Mouse (Mus musculus): ENCODE measurements around the gene Mybbp1a. TPM values are rescaled to one million over a fixed set of nuclear protein-coding genes. Genes with fewer than 3 reads are reported as not detected.

The Mybbp1a gene
- polyA plus RNA-seq, 1 experiment = 71.3 TPM

DNA sequence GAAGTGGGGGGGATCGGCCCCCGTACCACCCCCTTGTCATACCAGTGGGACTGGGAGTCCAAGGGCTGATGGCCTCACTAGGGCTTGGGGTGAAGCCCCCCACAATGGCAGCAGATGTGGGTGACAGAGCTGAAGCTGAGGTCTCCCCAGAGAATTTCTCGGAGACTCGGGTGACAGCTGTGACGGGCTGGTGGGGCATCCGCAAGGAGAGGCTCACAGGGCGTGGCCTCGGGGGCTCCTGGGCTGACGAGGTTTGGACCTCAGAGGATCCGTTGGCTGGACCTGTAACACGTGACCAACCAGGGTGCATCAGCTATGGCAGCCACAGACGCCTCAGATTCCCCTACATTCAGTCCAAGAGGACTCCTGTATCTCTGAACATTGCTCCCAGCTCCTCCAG is 38.2 kb upstream of the Mybbp1a start:
- peaks cover 87% of the 10 kb centered on the region for H3K27me3 ChIP-seq (replicated peaks)
- H3K9me3 ChIP-seq = peaks cover 7% of the 10 kb centered on the region
- no peak overlapping the region for H3K4me3 ChIP-seq (replicated peaks)
- no peaks in the 10 kb centered on the region for H3K4me1 ChIP-seq
- no peaks in the 10 kb centered on the region for H3K36me3 ChIP-seq (replicated peaks; ENCODE audit: low read length)
- TF ChIP-seq GATA1 (IDR thresholded peaks at IDR 0.05; ENCODE audit: borderline replicate concordance, low read length) (no peak), FLI1 (IDR thresholded peaks at IDR 0.05; ENCODE audit: low read length) (no peak)

DNA sequence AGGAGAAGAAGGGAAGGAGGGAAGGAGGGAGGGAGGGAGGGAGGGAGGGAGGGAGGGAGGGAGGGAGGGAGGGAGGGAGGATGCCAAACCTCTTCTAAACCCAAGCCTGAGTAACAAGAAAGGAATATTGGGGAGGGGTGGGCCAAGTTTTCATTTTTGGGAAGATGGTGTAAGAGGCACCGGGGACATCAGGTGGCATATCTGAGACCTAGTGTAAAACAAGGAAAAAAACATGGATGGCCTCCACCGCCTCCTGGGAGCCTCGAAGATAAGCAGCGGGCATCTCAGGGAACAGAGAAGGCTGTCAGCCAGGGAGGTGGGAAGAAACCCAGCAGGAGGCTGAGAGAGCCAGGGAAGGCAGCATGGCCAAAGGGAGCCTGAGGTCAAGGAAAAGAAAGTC is 35.6 kb upstream of the Mybbp1a start:
- Histone ChIP-seq H3K4me1 (peaks cover 3% of the 10 kb centered on the region; the same call in 1 of the 2 replicates), H3K27me3 (replicated peaks) (peaks cover 94% of the 10 kb centered on the region)
- TF ChIP-seq GATA1 (IDR thresholded peaks at IDR 0.05; ENCODE audit: borderline replicate concordance, low read length) = no peak
- no peak for TF ChIP-seq FLI1 (IDR thresholded peaks at IDR 0.05; ENCODE audit: low read length)

DNA sequence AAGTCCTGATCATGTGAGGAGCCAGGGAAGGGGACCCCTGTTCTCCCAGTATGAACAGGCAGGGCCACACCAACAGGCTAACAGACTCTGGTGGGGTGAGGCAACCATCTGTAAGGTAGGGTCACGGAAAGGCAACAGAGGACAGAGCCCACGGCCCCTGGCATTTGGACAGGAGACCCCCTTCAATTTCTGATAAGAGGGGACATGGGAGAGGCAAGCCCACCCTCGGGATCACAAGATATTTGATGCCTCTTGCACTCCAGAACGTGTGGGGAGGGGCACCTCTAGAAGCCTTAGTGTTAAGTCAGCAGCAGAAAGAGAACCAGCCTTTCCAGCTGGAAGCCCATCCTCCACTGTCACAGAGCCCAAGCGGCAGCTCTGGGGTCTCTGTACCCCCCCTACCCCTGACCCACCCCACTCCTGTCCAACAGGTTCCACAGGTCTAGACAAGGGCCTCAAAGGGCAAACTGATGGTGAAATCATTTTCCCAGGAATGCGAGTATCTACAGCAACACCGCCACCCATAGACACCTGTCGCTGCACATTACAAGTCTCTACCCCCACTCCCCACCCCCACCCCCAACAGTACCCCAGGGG is 35.0 kb upstream of the Mybbp1a start:
- Histone ChIP-seq H3K9me3 (no peaks in the 10 kb centered on the region), H3K4me3 (replicated peaks) (no peak overlapping the region), H3K27me3 (replicated peaks) (peaks cover 94% of the 10 kb centered on the region), H3K36me3 (replicated peaks; ENCODE audit: low read length) (no peaks in the 10 kb centered on the region), H3K4me1 (peaks cover 9% of the 10 kb centered on the region)
- no peak for TF ChIP-seq FLI1 (IDR thresholded peaks at IDR 0.05; ENCODE audit: low read length)
- TF ChIP-seq GATA1 (IDR thresholded peaks at IDR 0.05; ENCODE audit: borderline replicate concordance, low read length) = no peak

More for the DNA sequence above, 35.6 kb upstream of the Mybbp1a start:
- Histone ChIP-seq H3K36me3 (replicated peaks; ENCODE audit: low read length) (no peaks in the 10 kb centered on the region), H3K4me3 (replicated peaks) (no peak overlapping the region), H3K9me3 (no peaks in the 10 kb centered on the region)

DNA sequence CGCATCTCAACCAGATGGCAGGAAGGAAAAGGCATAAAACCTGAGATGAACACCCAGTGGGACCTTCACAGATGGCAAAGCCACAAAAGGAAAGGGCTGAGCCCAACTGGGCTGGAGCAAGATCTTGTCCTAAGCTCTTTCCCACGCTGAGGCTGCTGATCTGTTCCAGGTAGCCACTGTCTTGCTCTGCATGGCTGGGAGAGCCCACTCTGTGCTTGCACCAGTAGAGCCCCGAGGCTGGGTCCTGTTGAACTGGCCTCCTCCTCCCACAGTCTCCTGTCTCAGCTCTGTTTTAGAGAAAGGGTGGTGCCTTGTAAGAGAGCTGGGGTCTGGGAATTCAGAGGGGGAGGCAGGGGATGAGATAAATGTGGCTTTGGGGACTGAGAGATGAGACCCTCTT is 34.1 kb upstream of the Mybbp1a start:
- peaks cover 98% of the 10 kb centered on the region for H3K27me3 ChIP-seq (replicated peaks)
- TF ChIP-seq GATA1 (IDR thresholded peaks at IDR 0.05; ENCODE audit: borderline replicate concordance, low read length) (no peak), FLI1 (IDR thresholded peaks at IDR 0.05; ENCODE audit: low read length) (no peak)
- peaks cover 17% of the 10 kb centered on the region for H3K4me1 ChIP-seq

DNA sequence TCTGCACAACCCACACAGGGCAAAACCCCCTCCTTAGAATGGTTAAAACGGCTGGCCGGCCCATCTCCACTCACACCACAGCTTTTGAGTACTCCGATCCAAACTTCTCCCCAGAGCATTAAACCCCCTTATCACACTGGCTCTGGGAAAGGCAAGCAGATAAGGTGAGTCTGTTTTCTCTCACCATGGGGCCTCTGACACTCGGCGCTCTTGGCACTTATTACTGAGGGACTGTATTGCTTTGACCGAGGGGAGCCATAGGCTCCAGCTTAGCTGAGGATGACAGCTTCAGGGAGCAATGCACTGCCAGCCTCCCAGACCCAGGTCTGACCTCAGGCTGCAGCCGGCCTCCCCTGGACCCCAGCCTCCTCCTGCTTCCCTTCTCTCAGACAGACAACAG is 33.6 kb upstream of the Mybbp1a start:
- TF ChIP-seq FLI1 (IDR thresholded peaks at IDR 0.05; ENCODE audit: low read length) = no peak
- TF ChIP-seq GATA1 (IDR thresholded peaks at IDR 0.05; ENCODE audit: borderline replicate concordance, low read length) = no peak
- peaks cover 98% of the 10 kb centered on the region for H3K27me3 ChIP-seq (replicated peaks)
- H3K9me3 ChIP-seq = no peaks in the 10 kb centered on the region
- H3K4me1 ChIP-seq = peaks cover 17% of the 10 kb centered on the region
- no peak overlapping the region for H3K4me3 ChIP-seq (replicated peaks)
- H3K36me3 ChIP-seq (replicated peaks; ENCODE audit: low read length) = no peaks in the 10 kb centered on the region

More for the DNA sequence above, 34.1 kb upstream of the Mybbp1a start:
- no peaks in the 10 kb centered on the region for H3K36me3 ChIP-seq (replicated peaks; ENCODE audit: low read length)
- no peaks in the 10 kb centered on the region for H3K9me3 ChIP-seq
- no peak overlapping the region for H3K4me3 ChIP-seq (replicated peaks)

- H3K27me3 ChIP-seq (replicated peaks) = peaks cover 98% of the 10 kb centered on the region
- no peaks in the 10 kb centered on the region for H3K9me3 ChIP-seq
- no peaks in the 10 kb centered on the region for H3K36me3 ChIP-seq (replicated peaks; ENCODE audit: low read length)
- H3K4me3 ChIP-seq (replicated peaks) = no peak overlapping the region
- H3K4me1 ChIP-seq = peaks cover 17% of the 10 kb centered on the region
- no peak for TF ChIP-seq FLI1 (IDR thresholded peaks at IDR 0.05; ENCODE audit: low read length)
- TF ChIP-seq GATA1 (IDR thresholded peaks at IDR 0.05; ENCODE audit: borderline replicate concordance, low read length) = no peak
Measured at GRCm38 (mm10) chr11:72408451-72409170, 32.5 kb upstream of the Mybbp1a start.

DNA sequence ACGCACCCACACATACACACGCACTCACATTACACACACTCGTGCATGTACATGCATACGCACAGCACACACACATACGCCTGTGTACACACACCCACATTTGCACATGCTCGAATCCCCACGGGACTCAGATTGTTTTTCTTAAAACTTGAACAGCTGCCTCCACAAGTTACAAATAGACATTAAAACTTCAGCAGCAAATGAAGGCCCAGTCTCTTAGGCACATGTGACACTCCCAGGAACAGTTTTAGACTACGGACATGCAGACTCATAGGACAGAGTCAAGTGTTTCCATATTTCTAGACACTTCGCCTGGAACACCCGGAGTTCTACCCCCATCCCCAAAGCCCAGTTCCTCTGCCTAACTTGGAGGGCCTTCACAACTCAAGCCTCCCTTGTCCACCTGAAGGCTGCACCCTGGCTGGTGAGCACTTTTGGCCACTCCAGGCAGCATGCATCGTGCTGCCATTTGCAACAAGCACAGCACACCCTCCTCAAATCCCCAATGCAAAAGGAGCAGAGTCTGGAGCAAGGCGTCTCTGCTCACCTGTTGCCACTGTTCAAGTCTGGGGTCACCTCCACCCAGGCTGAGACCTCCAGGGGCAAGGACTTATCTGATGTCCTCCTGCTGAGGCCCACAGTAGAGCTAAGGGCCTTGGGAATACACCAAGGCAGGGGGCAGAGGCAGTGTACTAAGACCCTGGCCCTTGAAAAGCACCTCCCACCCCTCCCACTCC is 31.3 kb upstream of the Mybbp1a start:
- H3K4me1 ChIP-seq = peaks cover 21% of the 10 kb centered on the region
- H3K36me3 ChIP-seq (replicated peaks; ENCODE audit: low read length) = no peaks in the 10 kb centered on the region
- peaks cover 98% of the 10 kb centered on the region for H3K27me3 ChIP-seq (replicated peaks)
- H3K9me3 ChIP-seq = no peaks in the 10 kb centered on the region
- no peak overlapping the region for H3K4me3 ChIP-seq (replicated peaks)
- TF ChIP-seq GATA1 (IDR thresholded peaks at IDR 0.05; ENCODE audit: borderline replicate concordance, low read length) (no peak), FLI1 (IDR thresholded peaks at IDR 0.05; ENCODE audit: low read length) (no peak)

- Histone ChIP-seq H3K36me3 (replicated peaks; ENCODE audit: low read length) (no peaks in the 10 kb centered on the region), H3K9me3 (no peaks in the 10 kb centered on the region), H3K4me1 (peaks cover 29% of the 10 kb centered on the region), H3K27me3 (replicated peaks) (peaks cover 100% of the 10 kb centered on the region), H3K4me3 (replicated peaks) (peak overlapping the region; percentile 91)
- TF ChIP-seq GATA1 (IDR thresholded peaks at IDR 0.05; ENCODE audit: borderline replicate concordance, low read length) (no peak), FLI1 (IDR thresholded peaks at IDR 0.05; ENCODE audit: low read length) (no peak)
Measured at GRCm38 (mm10) chr11:72410521-72411092, 30.5 kb upstream of the Mybbp1a start.

- peaks cover 31% of the 10 kb centered on the region for H3K4me1 ChIP-seq
- no peaks in the 10 kb centered on the region for H3K36me3 ChIP-seq (replicated peaks; ENCODE audit: low read length)
- peak within 1 kb of the TSS; percentile 91 for H3K4me3 ChIP-seq (replicated peaks)
- no peaks in the 10 kb centered on the region for H3K9me3 ChIP-seq
- H3K27me3 ChIP-seq (replicated peaks) = peaks cover 98% of the 10 kb centered on the region
- no peak for TF ChIP-seq FLI1 (IDR thresholded peaks at IDR 0.05; ENCODE audit: low read length)
- TF ChIP-seq GATA1 (IDR thresholded peaks at IDR 0.05; ENCODE audit: borderline replicate concordance, low read length) = no peak
Measured at GRCm38 (mm10) chr11:72411093-72411921, 29.8 kb upstream of the Mybbp1a start, which contains the start of gene Smtnl2. Gene Smtnl2, minus strand, starts transcription at chr11:72411713.

Data from megakaryocyte, embryonic 14.5 days (primary cell).